Mouse (Mus musculus) stomach, embryonic 16.5 days (tissue): ENCODE data around the gene Hspb1. TPM values are rescaled to one million over a fixed set of nuclear protein-coding genes. Genes with fewer than 3 reads are reported as not detected.

Experiments used
- ATAC-seq: fragments of 200-750 bp; cut with Nextera tagmentation; 2 replicates; pipeline ENCODE4 v1.8.0; 2017; ENCODE audit warnings: moderate number of reproducible peaks, moderate TSS enrichment; ENCODE audit not compliant: insufficient read depth, low FRiP score
- H3K27ac ChIP-seq: fragments of 300-500 bp; sonication (generic); 2 replicates; pipeline ENCODE4 v1.5.1; 2014; ENCODE audit warnings: low read length
- H3K27me3 ChIP-seq: fragments of 300-500 bp; sonication (generic); 2 replicates; pipeline ENCODE4 v1.6.1; 2014; ENCODE audit warnings: low read length, control low read depth, mixed read lengths; ENCODE audit not compliant: control insufficient read depth, insufficient read depth
- H3K36me3 ChIP-seq: fragments of 300-500 bp; sonication (generic); 2 replicates; pipeline ENCODE4 v1.6.1; 2014; ENCODE audit warnings: low read length; ENCODE audit not compliant: control insufficient read depth, insufficient read depth
- H3K4me1 ChIP-seq: fragments of 300-500 bp; sonication (generic); 2 replicates; pipeline ENCODE4 v1.6.1; 2014; ENCODE audit warnings: low read length, control low read depth, mixed read lengths; ENCODE audit not compliant: control insufficient read depth, insufficient read depth
- H3K4me2 ChIP-seq: fragments of 300-500 bp; sonication (generic); 2 replicates; pipeline ENCODE4 v1.6.1; 2014; ENCODE audit warnings: low read depth, low read length, mixed read lengths
- H3K4me3 ChIP-seq: fragments of 300-500 bp; sonication (generic); replicated peaks from 2 replicates; pipeline ENCODE4 v1.5.1; 2014; ENCODE audit warnings: mild to moderate bottlenecking, low read length
- H3K9ac ChIP-seq: fragments of 300-500 bp; sonication (generic); 2 replicates; pipeline ENCODE4 v1.6.1; 2014; ENCODE audit warnings: low read length
- H3K9me3 ChIP-seq: fragments of 300-500 bp; sonication (generic); replicated peaks from 2 replicates; pipeline ENCODE4 v1.6.1; 2016; ENCODE audit warnings: low read length, control low read depth; ENCODE audit not compliant: control insufficient read depth
- WGBS: fragments of 180-500 bp; shearing (Covaris S2); extraction: QIAGEN DNeasy Blood & Tissue Kit; methylation state at CpG from one replicate; pipeline ENCODE4 v1.1.7; 2014; 5-methylcytosine and 5-hydroxymethylcytosine counted together
- polyA plus RNA-seq: library from polyadenylated mRNA; unstranded; fragments of >200 nt; fragmentation: Nextera tagmentation; extraction: Ambion mirVana; gene quantifications from 2 replicates; pipeline ENCODE4 v1.2.1, GENCODE M21; 2015

Hspb1 gene
- polyA plus RNA-seq, 1 experiment from 2014 or later: 649 TPM

GRCm38 (mm10) chr5:135877180-135877579 lies 10.5 kb upstream of the Hspb1 start:
- ATAC-seq: no peak
- H3K9ac ChIP-seq: no peak overlapping the region
- no peaks in the 10 kb centered on the region for H3K9me3 ChIP-seq
- peak overlapping the region; percentile 64 for H3K4me2 ChIP-seq
- 19% methylated on average over 8 of the region's 8 CpGs for WGBS
- H3K4me3 ChIP-seq: peak overlapping the region; percentile 45; the same call in 1 of the 2 replicates
- H3K4me1 ChIP-seq: peaks cover 19% of the 10 kb centered on the region
- no peaks in the 10 kb centered on the region for H3K36me3 ChIP-seq
- H3K27ac ChIP-seq: peak overlapping the region; percentile 1; the same call in 1 of the 2 replicates
- no peaks in the 10 kb centered on the region for H3K27me3 ChIP-seq

- Histone ChIP-seq H3K27me3 (no peaks in the 10 kb centered on the region), H3K36me3 (no peaks in the 10 kb centered on the region), H3K9me3 (no peaks in the 10 kb centered on the region), H3K4me2 (peak overlapping the region; percentile 64), H3K4me1 (peaks cover 19% of the 10 kb centered on the region), H3K27ac (peak overlapping the region; percentile 62), H3K4me3 (peak overlapping the region; percentile 45), H3K9ac (peak overlapping the region; percentile 63)
- WGBS: 0% methylated on average over 16 of the region's 16 CpGs
- no peak for ATAC-seq
These were observed 9.9 kb upstream of the Hspb1 start for GRCm38 (mm10) chr5:135877831-135878231.

GRCm38 (mm10) chr5:135879449-135880158 lies 8.1 kb upstream of the Hspb1 start:
- peak overlapping the region; percentile 75 for H3K27ac ChIP-seq
- H3K9me3 ChIP-seq: no peaks in the 10 kb centered on the region
- peaks cover 19% of the 10 kb centered on the region for H3K4me1 ChIP-seq
- peak overlapping the region; percentile 16; the same call in 1 of the 2 replicates for H3K4me2 ChIP-seq
- H3K27me3 ChIP-seq: no peaks in the 10 kb centered on the region
- WGBS: 22% methylated on average over 13 of the region's 13 CpGs
- H3K9ac ChIP-seq: no peak overlapping the region
- ATAC-seq: peak; percentile 78; the same call in 1 of the 2 replicates
- H3K4me3 ChIP-seq: no peak overlapping the region
- no peaks in the 10 kb centered on the region for H3K36me3 ChIP-seq

- H3K36me3 ChIP-seq: no peaks in the 10 kb centered on the region
- WGBS: 65% methylated on average over 6 of the region's 6 CpGs
- ATAC-seq: no peak
- no peaks in the 10 kb centered on the region for H3K27me3 ChIP-seq
- H3K4me3 ChIP-seq: no peak overlapping the region
- H3K4me1 ChIP-seq: peaks cover 2% of the 10 kb centered on the region; the same call in 1 of the 2 replicates
- no peak overlapping the region for H3K4me2 ChIP-seq
- H3K9ac ChIP-seq: no peak overlapping the region
- H3K27ac ChIP-seq: no peak overlapping the region
- H3K9me3 ChIP-seq: no peaks in the 10 kb centered on the region
These were observed 3.1 kb upstream of the Hspb1 start for GRCm38 (mm10) chr5:135884641-135885040.

GRCm38 (mm10) chr5:135888405-135889215 lies 891 bp downstream of the Hspb1 start:
- H3K27me3 ChIP-seq: no peaks in the 10 kb centered on the region
- peak overlapping the region; percentile 54 for H3K4me2 ChIP-seq
- H3K9me3 ChIP-seq: no peaks in the 10 kb centered on the region
- WGBS: 5% methylated on average over 30 of the region's 30 CpGs
- H3K4me3 ChIP-seq: peak overlapping the region; percentile 54
- no peak for ATAC-seq
- H3K27ac ChIP-seq: peak overlapping the region; percentile 79
- no peaks in the 10 kb centered on the region; the same call in 1 of the 2 replicates for H3K4me1 ChIP-seq
- peak overlapping the region; percentile 76 for H3K9ac ChIP-seq
- H3K36me3 ChIP-seq: no peaks in the 10 kb centered on the region

GRCm38 (mm10) chr5:135890323-135890722 lies 2.6 kb downstream of the Hspb1 start:
- Histone ChIP-seq H3K9me3 (no peaks in the 10 kb centered on the region), H3K36me3 (no peaks in the 10 kb centered on the region), H3K9ac (0 out of 2 replicates have a peak overlapping the region, but pooled peaks have one; percentile 28), H3K27ac (peak overlapping the region; percentile 47), H3K4me1 (no peaks in the 10 kb centered on the region; the same call in 1 of the 2 replicates), H3K4me2 (no peak overlapping the region), H3K27me3 (no peaks in the 10 kb centered on the region), H3K4me3 (no peak overlapping the region)
- ATAC-seq: no peak
- 44% methylated on average over 4 of the region's 4 CpGs for WGBS

- no peaks in the 10 kb centered on the region for H3K27me3 ChIP-seq
- H3K4me1 ChIP-seq: no peaks in the 10 kb centered on the region; the same call in 1 of the 2 replicates
- ATAC-seq: no peak
- peak overlapping the region; percentile 50 for H3K27ac ChIP-seq
- no peak overlapping the region for H3K4me3 ChIP-seq
- H3K9ac ChIP-seq: no peak overlapping the region
- H3K36me3 ChIP-seq: no peaks in the 10 kb centered on the region
- H3K4me2 ChIP-seq: no peak overlapping the region
- no peaks in the 10 kb centered on the region for H3K9me3 ChIP-seq
- WGBS: 44% methylated on average over 3 of the region's 3 CpGs
These were observed 3.2 kb downstream of the Hspb1 start for GRCm38 (mm10) chr5:135890920-135891319.

- Histone ChIP-seq H3K27me3 (no peaks in the 10 kb centered on the region), H3K4me1 (no peaks in the 10 kb centered on the region; the same call in 1 of the 2 replicates), H3K9me3 (no peaks in the 10 kb centered on the region), H3K4me2 (0 out of 2 replicates have a peak overlapping the region, but pooled peaks have one; percentile 24), H3K9ac (peak overlapping the region; percentile 52; the same call in 1 of the 2 replicates), H3K27ac (peak overlapping the region; percentile 92), H3K4me3 (no peak overlapping the region), H3K36me3 (no peaks in the 10 kb centered on the region)
- 0 out of 2 replicates have a peak, but pooled peaks have one; percentile 35 for ATAC-seq
- 40% methylated on average over 9 of the region's 9 CpGs for WGBS
These were observed 5.1 kb downstream of the Hspb1 start for GRCm38 (mm10) chr5:135892589-135893351.
